Mouse (Mus musculus) liver, postnatal 0 days (tissue): ENCODE data around the gene March1.
A peak's percentile ranks its signal among the peaks of the same experiment; 100 is the strongest.

ENCODE experiments used
- CTCF ChIP-seq: sonication (generic); IDR thresholded peaks from 2 replicates; pipeline ENCODE4 v1.5.1; 2016; ENCODE audit warnings: antibody characterized with exemption, low read depth
- EP300 ChIP-seq: IDR thresholded peaks from 2 replicates; pipeline ENCODE4 v1.6.1; 2016; ENCODE audit warnings: antibody characterized with exemption, low read depth, mild to moderate bottlenecking

DNA sequence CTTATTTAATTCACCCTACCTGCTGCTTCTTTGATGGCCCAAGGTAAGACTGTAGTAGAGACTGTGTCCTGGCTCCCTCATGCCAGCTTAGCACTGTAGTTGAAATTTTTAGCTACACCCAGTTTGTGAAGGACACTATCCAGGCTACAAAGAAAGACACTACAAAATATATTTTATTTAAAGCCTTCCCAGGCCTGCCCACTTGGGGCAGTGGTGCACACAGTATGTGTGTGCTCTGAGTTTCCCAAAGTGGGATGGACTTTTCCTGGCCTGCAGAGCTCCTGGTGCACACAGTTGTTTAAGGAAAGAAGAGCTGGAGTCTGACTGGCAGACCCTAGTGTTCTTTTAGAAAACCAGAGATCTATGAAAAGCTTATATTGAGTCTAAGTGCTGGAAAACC lies 839.4 kb downstream of the March1 start:
- TF ChIP-seq CTCF (peak; percentile 32), EP300 (no peak)
